Mouse (Mus musculus): ENCODE measurements around the gene Itm2c. TPM values are rescaled to one million over a fixed set of nuclear protein-coding genes. Genes with fewer than 3 reads are reported as not detected.

Itm2c gene
- total RNA-seq, 1 experiment from 2014 or later = 329 TPM

- DNase-seq = no peak
These were observed 39.8 kb downstream of the Itm2c start for GRCm38 (mm10) chr1:85933631-85934465.

- DNase-seq = no peak
These were observed 40.5 kb downstream of the Itm2c start for GRCm38 (mm10) chr1:85934560-85934959.

GRCm38 (mm10) chr1:85935148-85935852 is 41.2 kb downstream of the Itm2c start:
- peak; percentile 80 for DNase-seq

- no peak for DNase-seq
These were observed 42.2 kb downstream of the Itm2c start for GRCm38 (mm10) chr1:85936265-85936664.

GRCm38 (mm10) chr1:85937323-85937722 is 43.2 kb downstream of the Itm2c start:
- DNase-seq = no peak

- no peak for DNase-seq
These were observed 48.2 kb downstream of the Itm2c start for GRCm38 (mm10) chr1:85942318-85942717.

GRCm38 (mm10) chr1:85949085-85949684 is 55.1 kb downstream of the Itm2c start:
- no peak for DNase-seq

- DNase-seq = no peak
These were observed 61.1 kb downstream of the Itm2c start for GRCm38 (mm10) chr1:85955150-85955549.

- DNase-seq = no peak
These were observed 63.2 kb downstream of the Itm2c start for GRCm38 (mm10) chr1:85957290-85957689.

GRCm38 (mm10) chr1:85957942-85958619 is 64.0 kb downstream of the Itm2c start:
- DNase-seq = no peak

Other genes with a start within 250 kb of the Itm2c start
- 13.2 and 35.0 TPM in 2 replicates for gene Sp100, start 244.3 kb upstream of the Itm2c start, total RNA-seq (2021)
- 0.59 and 3.8 TPM in 2 replicates for gene A630001G21Rik, start 115.6 kb upstream of the Itm2c start, total RNA-seq (2021)
- 115 and 132 TPM in 2 replicates for gene Cab39, start 100.8 kb upstream of the Itm2c start, total RNA-seq (2021)
- 0.15 TPM in 1 of 2 replicates, not detected in the other for gene 4933407L21Rik, start 34.2 kb downstream of the Itm2c start, total RNA-seq (2021)
- 3.0 and 3.4 TPM in 2 replicates for gene Gpr55, start 66.7 kb downstream of the Itm2c start, total RNA-seq (2021)
- gene Spata3, start 122.5 kb downstream of the Itm2c start, total RNA-seq (2021) = not detected in 2 replicates
- gene 2810459M11Rik, start 151.6 kb downstream of the Itm2c start, total RNA-seq (2021) = 0.23 and 3.4 TPM in 2 replicates
- 107 TPM in 2 replicates for gene Psmd1, start 170.1 kb downstream of the Itm2c start, total RNA-seq (2021)
- gene Htr2b, start 217.7 kb downstream of the Itm2c start, total RNA-seq (2021) = not detected in 2 replicates
- gene Gm21972, start 239.4 kb downstream of the Itm2c start, total RNA-seq (2021) = 1.4 and 3.3 TPM in 2 replicates